Mouse (Mus musculus): ENCODE measurements around the gene Ube2q2.
"Not testable (repeated sequence)": the region's sequence is repeated elsewhere in the genome, so short reads cannot be mapped to it uniquely, and the experiment has no call there.

Ube2q2 gene

DNA sequence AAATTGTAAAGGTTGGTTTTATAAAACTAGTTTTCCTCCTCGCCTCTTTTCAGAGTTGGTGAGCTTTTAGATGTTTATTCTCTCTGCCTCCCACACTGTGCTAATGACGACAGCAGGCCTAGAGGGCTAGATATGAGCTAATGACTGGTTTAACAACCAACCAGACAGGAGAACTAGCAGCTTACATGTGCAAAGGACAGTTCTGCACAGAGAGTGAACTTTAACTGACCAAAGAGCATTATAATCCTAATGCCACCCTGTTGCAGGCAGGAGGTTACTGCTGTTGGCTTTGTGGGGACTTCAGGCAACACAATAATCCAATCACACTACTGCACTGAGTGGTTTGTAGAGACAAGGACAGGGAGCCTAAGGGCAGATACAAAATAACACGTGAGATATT, 94.6 kb downstream of the Ube2q2 start:
- no peak for DNase-seq

DNA sequence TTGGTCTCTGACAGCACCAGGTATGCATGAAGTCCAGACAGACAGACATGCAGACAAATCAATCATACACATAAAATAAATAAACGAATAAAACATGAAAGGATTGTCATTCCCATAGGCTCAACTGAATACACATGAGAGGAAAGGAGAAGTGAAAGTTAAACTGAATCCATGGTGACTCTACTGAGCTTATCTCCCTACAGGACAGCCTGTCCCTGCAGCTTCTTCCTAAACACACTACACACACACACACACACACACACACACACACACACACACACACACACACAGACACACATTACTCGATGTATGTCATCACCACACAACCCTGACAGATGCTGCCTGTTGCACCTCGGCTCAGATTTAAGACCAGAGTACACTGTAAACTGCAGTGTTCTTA, 95.4 kb downstream of the Ube2q2 start:
- no peak for DNase-seq

DNA sequence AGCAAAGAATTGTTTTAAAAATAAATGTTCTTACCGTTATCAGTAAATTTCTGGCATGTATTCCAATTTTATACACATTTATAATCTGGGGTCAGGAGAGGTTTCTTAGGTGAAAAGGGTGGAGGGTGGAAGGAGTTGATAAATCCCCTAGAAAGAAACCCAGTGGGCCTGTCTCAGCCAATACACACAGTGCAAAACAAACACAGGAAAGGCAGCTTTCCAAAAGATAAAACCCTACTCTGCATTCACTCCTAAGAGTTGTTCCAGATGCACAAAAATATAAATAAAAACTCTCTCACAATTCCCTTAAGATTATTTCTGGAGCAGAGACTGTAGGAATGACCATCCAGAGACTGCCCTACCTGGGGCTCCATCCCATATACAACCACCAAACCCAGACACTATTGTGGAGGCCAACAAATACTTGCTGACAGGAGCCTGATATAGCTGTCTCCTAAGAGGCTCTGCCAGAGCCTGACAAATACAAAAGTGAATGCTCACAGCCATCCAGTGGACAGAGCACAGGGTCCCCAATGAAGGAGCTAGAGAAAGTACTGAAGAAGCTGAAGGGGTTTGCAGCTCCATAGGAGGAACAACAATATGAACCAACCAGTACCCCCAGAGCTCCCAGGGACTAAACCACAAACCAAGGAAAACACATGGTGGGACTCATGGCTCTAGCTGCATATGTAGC, 96.5 kb downstream of the Ube2q2 start:
- DNase-seq = not testable (repeated sequence)

DNA sequence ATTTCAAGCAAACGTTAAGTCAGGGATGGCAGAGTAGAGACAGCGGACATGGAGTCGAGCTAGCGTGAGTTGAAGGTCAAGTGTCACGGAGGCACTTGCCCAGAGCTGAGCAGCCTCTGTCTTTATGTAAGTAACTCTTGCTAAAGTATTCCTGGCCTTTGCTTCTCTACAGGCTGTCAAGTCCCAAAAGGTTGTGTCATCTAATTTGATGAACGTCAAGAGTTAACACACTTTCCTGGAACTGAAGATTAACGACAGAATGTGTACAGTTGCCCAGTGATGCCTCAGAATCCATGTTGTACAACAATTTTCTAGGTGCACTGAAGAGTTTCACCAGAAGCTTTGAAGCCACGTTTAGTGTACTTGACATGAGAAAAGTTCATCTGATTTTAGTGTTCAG, 97.8 kb downstream of the Ube2q2 start:
- no peak for DNase-seq

DNA sequence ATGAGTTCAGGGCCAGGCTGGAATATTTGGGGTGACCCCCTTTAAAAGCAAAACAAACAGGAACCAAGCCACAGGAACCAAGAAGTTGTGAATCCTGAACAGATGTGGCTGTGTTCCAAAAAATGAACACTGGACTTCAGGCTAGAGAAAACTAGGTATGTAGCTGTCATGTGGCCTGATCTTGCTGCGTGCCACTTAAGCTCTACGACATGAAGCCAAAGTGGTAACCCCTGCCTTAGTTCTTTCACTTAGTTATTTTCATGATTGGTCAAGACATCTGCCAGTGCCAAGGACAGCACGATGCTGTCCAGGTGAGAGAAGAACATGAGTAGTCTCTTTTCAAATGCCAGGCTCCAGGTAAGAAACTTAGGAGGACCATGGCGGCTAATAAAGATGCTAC, 98.3 kb downstream of the Ube2q2 start:
- no peak for DNase-seq

DNA sequence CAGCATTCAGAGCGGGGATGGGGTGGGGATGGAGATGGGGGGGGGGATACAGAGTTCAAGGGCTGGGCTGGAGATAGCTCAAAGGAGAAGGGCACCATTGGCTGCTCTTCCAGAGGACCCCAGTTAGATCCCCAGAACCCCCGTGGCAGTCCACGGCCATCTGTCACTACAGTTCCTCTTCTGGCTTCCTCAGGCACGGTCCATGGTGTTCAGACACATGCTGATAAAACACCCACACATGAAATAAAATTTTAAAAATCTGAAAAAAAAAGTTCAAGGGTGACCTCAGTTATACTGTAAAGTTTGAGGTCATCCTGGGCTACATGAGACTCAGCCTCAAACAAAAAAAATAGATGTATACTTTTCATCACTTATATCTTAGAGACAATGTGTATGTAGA, 99.8 kb downstream of the Ube2q2 start:
- DNase-seq = no peak

DNA sequence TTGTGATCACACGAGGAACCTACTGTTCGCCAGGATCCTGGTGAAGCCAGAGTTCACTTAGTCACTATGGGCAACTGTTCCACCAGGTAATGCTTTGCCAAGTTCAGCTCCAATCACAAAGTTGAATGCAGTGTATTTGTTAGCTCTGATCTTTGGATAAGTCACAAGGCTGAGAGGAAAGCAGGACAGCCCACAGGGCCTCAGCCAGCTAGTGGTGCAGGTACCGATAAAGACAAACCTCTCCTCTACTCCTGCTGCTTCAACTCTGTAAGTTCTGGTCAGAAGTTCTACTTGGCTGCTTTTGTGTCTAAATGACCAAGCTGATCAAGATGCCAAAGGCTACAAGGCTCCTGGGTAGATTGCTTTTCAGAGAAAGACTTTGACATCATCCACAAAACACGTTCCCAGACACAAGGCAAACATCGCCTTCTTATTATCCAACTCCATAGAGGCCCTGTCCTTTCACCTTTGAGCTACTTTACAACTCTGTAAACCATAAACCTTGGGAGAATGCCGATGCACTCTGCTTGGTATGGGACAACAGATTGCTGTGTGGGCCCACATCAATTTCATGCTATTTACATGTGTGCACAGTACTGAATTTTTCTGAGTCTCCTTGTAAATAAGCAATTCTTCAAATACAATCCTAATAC, 102.1 kb downstream of the Ube2q2 start:
- no peak for DNase-seq

DNA sequence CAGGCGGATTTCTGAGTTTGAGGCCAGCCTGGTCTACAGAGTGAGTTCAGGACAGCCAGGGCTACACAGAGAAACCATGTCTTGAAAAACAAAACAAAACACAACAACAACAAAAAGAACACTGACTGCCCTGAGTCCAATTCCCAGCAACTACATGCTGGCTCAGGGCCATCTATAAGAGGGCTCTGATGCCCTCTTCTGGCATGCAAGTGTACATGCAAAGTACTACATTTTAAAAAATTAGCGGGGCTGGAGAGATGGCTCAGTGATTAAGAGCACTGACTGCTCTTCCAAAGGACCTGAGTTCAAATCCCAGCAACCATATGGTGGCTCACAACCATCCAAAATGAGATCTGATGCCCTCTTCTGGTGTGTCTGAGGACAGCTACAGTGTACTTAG, 103.4 kb downstream of the Ube2q2 start:
- not testable (repeated sequence) for DNase-seq

DNA sequence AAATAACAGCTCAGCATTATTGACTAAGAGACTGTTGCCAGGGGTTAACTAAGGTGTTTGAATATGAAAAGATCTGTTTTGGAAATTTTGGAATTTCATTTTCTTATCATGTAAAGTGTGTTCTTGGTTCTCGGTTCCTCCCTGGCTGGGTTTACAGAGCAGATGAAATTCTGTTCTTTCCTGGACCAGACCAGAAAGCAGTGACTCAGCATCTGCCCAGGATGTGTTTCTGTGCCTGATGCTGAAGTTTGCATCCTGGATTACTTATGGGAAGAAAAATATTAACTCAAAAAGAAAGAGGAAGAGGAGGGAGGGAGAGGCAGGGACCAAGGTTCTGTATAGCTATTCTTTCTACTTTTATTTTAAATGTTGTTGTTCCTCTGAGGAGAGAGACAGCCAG, 105.2 kb downstream of the Ube2q2 start:
- DNase-seq = no peak

DNA sequence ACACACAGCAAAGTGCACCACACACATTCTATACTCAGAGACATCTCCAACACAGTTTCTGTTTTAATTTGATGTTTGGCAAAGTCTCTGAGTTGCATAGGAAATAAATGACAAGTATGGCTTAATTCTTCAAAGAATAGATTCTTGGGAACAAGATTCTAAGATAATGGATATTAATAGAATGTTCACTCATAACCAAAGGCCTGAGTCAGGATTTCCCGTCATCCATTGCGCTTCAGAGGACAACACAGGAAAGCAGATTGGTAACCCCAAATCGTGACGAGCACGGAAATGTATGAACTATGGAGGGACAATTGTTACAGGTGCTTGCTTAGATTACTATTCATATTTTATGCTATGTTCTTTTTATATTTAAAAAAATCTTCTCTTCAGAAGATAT, 106.4 kb downstream of the Ube2q2 start:
- no peak for DNase-seq

DNA sequence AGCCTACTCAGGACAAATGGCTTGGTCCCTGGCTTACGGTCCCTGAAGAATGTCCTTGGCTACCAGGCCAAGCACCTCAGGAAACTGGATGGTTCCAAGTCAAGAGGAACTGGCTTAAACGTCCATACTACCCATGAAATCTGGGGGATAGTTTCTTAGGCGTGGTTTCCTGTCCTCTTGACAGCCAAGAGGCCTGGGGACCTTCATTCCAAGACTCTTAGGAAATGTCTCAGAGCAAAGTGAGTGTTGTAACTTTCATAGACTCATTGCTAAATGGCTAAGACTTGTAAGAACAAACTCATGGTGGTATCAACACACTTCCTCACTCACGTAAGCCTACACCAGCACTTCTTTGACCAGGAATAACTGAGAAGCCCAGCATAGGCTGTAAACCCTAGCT, 107.0 kb downstream of the Ube2q2 start:
- DNase-seq = no peak

DNA sequence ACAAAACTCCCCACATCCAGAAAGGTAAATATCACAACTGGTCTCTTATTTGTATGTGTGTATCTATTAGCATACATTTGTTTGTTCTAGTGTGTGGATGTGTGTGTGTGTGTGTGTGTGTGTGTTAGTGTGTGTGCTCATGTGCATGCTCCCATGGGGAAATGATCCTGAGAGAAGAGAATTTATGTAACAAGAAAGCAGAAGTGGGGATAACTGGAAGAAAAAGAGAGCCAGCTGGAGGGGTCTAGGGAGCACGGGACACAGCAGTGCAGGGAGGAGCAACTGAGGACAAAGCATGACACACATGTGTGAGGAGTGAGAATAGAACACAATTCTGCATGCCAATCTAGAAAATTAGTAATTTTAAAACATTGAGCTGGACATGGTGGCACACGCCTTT, 108.5 kb downstream of the Ube2q2 start:
- DNase-seq = no peak

All from right cerebral cortex, postnatal 25 days (tissue).